Mouse (Mus musculus) neural tube, embryonic 14.5 days (tissue): ENCODE measurements around the gene Uqcc1. TPM values are rescaled to one million over a fixed set of nuclear protein-coding genes. Genes with fewer than 3 reads are reported as not detected.

Experiments
- ATAC-seq: fragments of 200-750 bp; cut with Nextera tagmentation; 2 replicates; pipeline ENCODE4 v1.8.0; 2017; ENCODE audit warnings: low read depth, mild to moderate bottlenecking, moderate TSS enrichment, moderate library complexity
- H3K27ac ChIP-seq: fragments of 300-500 bp; sonication (generic); 2 replicates; pipeline ENCODE4 v1.5.1; 2014; ENCODE audit warnings: low read depth, mild to moderate bottlenecking, control low read depth, low read length, moderate library complexity, mixed read lengths
- H3K27me3 ChIP-seq: fragments of 300-500 bp; sonication (generic); 2 replicates; pipeline ENCODE4 v1.6.1; 2014; ENCODE audit warnings: low read length; ENCODE audit not compliant: control insufficient read depth, insufficient read depth
- H3K36me3 ChIP-seq: fragments of 300-500 bp; sonication (generic); 2 replicates; pipeline ENCODE4 v1.6.1; 2014; ENCODE audit warnings: low read length, mixed read lengths; ENCODE audit not compliant: control insufficient read depth, insufficient read depth
- H3K4me1 ChIP-seq: fragments of 300-500 bp; sonication (generic); 2 replicates; pipeline ENCODE4 v1.6.1; 2014; ENCODE audit warnings: low read length; ENCODE audit not compliant: control insufficient read depth, insufficient read depth
- H3K4me2 ChIP-seq: fragments of 300-500 bp; sonication (generic); 2 replicates; pipeline ENCODE4 v1.6.1; 2014; ENCODE audit warnings: mild to moderate bottlenecking, low read depth, low read length, control low read depth
- H3K4me3 ChIP-seq: fragments of 300-500 bp; sonication (generic); 2 replicates; pipeline ENCODE4 v1.5.1; 2014; ENCODE audit warnings: low read depth, low read length, control low read depth, mixed read lengths
- H3K9ac ChIP-seq: fragments of 300-500 bp; sonication (generic); replicated peaks from 2 replicates; pipeline ENCODE4 v1.6.1; 2014; ENCODE audit warnings: low read depth, mild to moderate bottlenecking, control low read depth, low read length, mixed read lengths
- H3K9me3 ChIP-seq: fragments of 300-500 bp; sonication (generic); 2 replicates; pipeline ENCODE4 v1.6.1; 2016; ENCODE audit warnings: low read length; ENCODE audit not compliant: control insufficient read depth
- WGBS: fragments of 180-500 bp; shearing (Covaris S2); extraction: QIAGEN DNeasy Blood & Tissue Kit; methylation state at CpG from one replicate; pipeline ENCODE4 v1.1.7; 2014; 5-methylcytosine and 5-hydroxymethylcytosine counted together
- polyA plus RNA-seq: library from polyadenylated mRNA; unstranded; fragments of >200 nt; fragmentation: Nextera tagmentation; extraction: Ambion mirVana; gene quantifications from 2 replicates; pipeline ENCODE4 v1.2.1, GENCODE M21; 2014

Uqcc1 gene
- polyA plus RNA-seq, 1 experiment from 2014 or later, result 69.6 TPM

- no peaks in the 10 kb centered on the region for H3K27me3 ChIP-seq
- no peak overlapping the region for H3K9ac ChIP-seq
These were observed 21.9 kb upstream of the Uqcc1 start for GRCm38 (mm10) chr2:155952006-155952405.

GRCm38 (mm10) chr2:155949362-155949761 is 19.3 kb upstream of the Uqcc1 start:
- H3K9me3 ChIP-seq, result no peaks in the 10 kb centered on the region

More at GRCm38 (mm10) chr2:155952006-155952405, 21.9 kb upstream of the Uqcc1 start:
- H3K4me3 ChIP-seq, result no peak overlapping the region
- no peaks in the 10 kb centered on the region for H3K9me3 ChIP-seq
- ATAC-seq, result no peak
- H3K27ac ChIP-seq, result no peak overlapping the region
- H3K4me1 ChIP-seq, result peaks cover 8% of the 10 kb centered on the region; the same call in 1 of the 2 replicates
- no peak overlapping the region for H3K4me2 ChIP-seq
- no peaks in the 10 kb centered on the region for H3K36me3 ChIP-seq

GRCm38 (mm10) chr2:155947390-155948002 is 17.4 kb upstream of the Uqcc1 start:
- WGBS, result 61% methylated on average over 5 of the region's 5 CpGs

More at GRCm38 (mm10) chr2:155949362-155949761, 19.3 kb upstream of the Uqcc1 start:
- peak; percentile 58; the same call in 1 of the 2 replicates for ATAC-seq
- 17% methylated on average over 6 of the region's 6 CpGs for WGBS
- Histone ChIP-seq H3K4me2 (no peak overlapping the region), H3K9ac (no peak overlapping the region), H3K27me3 (no peaks in the 10 kb centered on the region), H3K4me3 (no peak overlapping the region), H3K4me1 (0 out of 2 replicates have a peak, but pooled peaks cover 8% of the 10 kb centered on the region), H3K36me3 (no peaks in the 10 kb centered on the region), H3K27ac (no peak overlapping the region)

GRCm38 (mm10) chr2:155946499-155946898 is 16.4 kb upstream of the Uqcc1 start:
- ATAC-seq, result no peak
- H3K4me2 ChIP-seq, result no peak overlapping the region

More at GRCm38 (mm10) chr2:155947390-155948002, 17.4 kb upstream of the Uqcc1 start:
- no peaks in the 10 kb centered on the region for H3K36me3 ChIP-seq
- ATAC-seq, result no peak
- H3K27ac ChIP-seq, result no peak overlapping the region
- H3K27me3 ChIP-seq, result no peaks in the 10 kb centered on the region
- H3K9me3 ChIP-seq, result no peaks in the 10 kb centered on the region
- H3K4me3 ChIP-seq, result no peak overlapping the region
- no peak overlapping the region for H3K9ac ChIP-seq
- no peak overlapping the region for H3K4me2 ChIP-seq
- peaks cover 16% of the 10 kb centered on the region; the same call in 1 of the 2 replicates for H3K4me1 ChIP-seq

GRCm38 (mm10) chr2:155946069-155946468 is 16.0 kb upstream of the Uqcc1 start:
- no peaks in the 10 kb centered on the region for H3K36me3 ChIP-seq
- peaks cover 16% of the 10 kb centered on the region; the same call in 1 of the 2 replicates for H3K4me1 ChIP-seq
- no peaks in the 10 kb centered on the region for H3K27me3 ChIP-seq
- 4% methylated on average over 7 of the region's 7 CpGs for WGBS
- no peak for ATAC-seq
- no peak overlapping the region for H3K4me3 ChIP-seq
- H3K27ac ChIP-seq, result no peak overlapping the region
- H3K9me3 ChIP-seq, result no peaks in the 10 kb centered on the region
- no peak overlapping the region for H3K4me2 ChIP-seq
- H3K9ac ChIP-seq, result no peak overlapping the region

More at GRCm38 (mm10) chr2:155946499-155946898, 16.4 kb upstream of the Uqcc1 start:
- Histone ChIP-seq H3K4me3 (no peak overlapping the region), H3K4me1 (peaks cover 16% of the 10 kb centered on the region; the same call in 1 of the 2 replicates), H3K9ac (no peak overlapping the region), H3K27me3 (no peaks in the 10 kb centered on the region), H3K9me3 (no peaks in the 10 kb centered on the region), H3K36me3 (no peaks in the 10 kb centered on the region), H3K27ac (no peak overlapping the region)
- WGBS, result 10% methylated on average over 4 of the region's 4 CpGs

- Histone ChIP-seq H3K9ac (no peak overlapping the region), H3K9me3 (no peaks in the 10 kb centered on the region), H3K4me2 (no peak overlapping the region), H3K27ac (no peak overlapping the region), H3K4me1 (peaks cover 16% of the 10 kb centered on the region; the same call in 1 of the 2 replicates), H3K4me3 (no peak overlapping the region), H3K27me3 (no peaks in the 10 kb centered on the region), H3K36me3 (no peaks in the 10 kb centered on the region)
- ATAC-seq, result no peak
- WGBS, result 45% methylated on average over 5 of the region's 5 CpGs
These were observed 15.5 kb upstream of the Uqcc1 start for GRCm38 (mm10) chr2:155945580-155945979.

- Histone ChIP-seq H3K4me1 (peaks cover 16% of the 10 kb centered on the region; the same call in 1 of the 2 replicates), H3K4me3 (no peak within 1 kb of the TSS), H3K27me3 (no peaks in the 10 kb centered on the region), H3K36me3 (no peaks in the 10 kb centered on the region), H3K9me3 (no peaks in the 10 kb centered on the region), H3K27ac (no peak within 1 kb of the TSS), H3K9ac (peak within 1 kb of the TSS; percentile 21; the same call in 1 of the 2 replicates), H3K4me2 (no peak within 1 kb of the TSS)
- WGBS, result 51% methylated on average over 13 of the region's 13 CpGs
- ATAC-seq, result no peak
These were observed 15.0 kb upstream of the Uqcc1 start, which contains the start of gene Gdf5 for GRCm38 (mm10) chr2:155945124-155945523. Gene Gdf5, minus strand, starts transcription at chr2:155945367.

GRCm38 (mm10) chr2:155944685-155945084 is 14.6 kb upstream of the Uqcc1 start:
- no peak overlapping the region for H3K4me2 ChIP-seq
- H3K36me3 ChIP-seq, result no peaks in the 10 kb centered on the region
- H3K27me3 ChIP-seq, result no peaks in the 10 kb centered on the region
- H3K27ac ChIP-seq, result no peak overlapping the region
- WGBS, result 72% methylated on average over 4 of the region's 4 CpGs
- no peak for ATAC-seq
- peaks cover 12% of the 10 kb centered on the region; the same call in 1 of the 2 replicates for H3K4me1 ChIP-seq
- H3K4me3 ChIP-seq, result no peak overlapping the region
- peak overlapping the region; percentile 21; the same call in 1 of the 2 replicates for H3K9ac ChIP-seq
- H3K9me3 ChIP-seq, result no peaks in the 10 kb centered on the region

- H3K36me3 ChIP-seq, result no peaks in the 10 kb centered on the region
- H3K27ac ChIP-seq, result 0 out of 2 replicates have a peak overlapping the region, but pooled peaks have one; percentile 3
- no peak overlapping the region for H3K4me3 ChIP-seq
- no peak for ATAC-seq
- peaks cover 7% of the 10 kb centered on the region; the same call in 1 of the 2 replicates for H3K4me1 ChIP-seq
- H3K9me3 ChIP-seq, result no peaks in the 10 kb centered on the region
- H3K9ac ChIP-seq, result 0 out of 2 replicates have a peak overlapping the region, but pooled peaks have one; percentile 21
- under 1% methylated on average over 8 of the region's 8 CpGs for WGBS
- H3K27me3 ChIP-seq, result no peaks in the 10 kb centered on the region
- H3K4me2 ChIP-seq, result peak overlapping the region; percentile 28; the same call in 1 of the 2 replicates
These were observed 13.4 kb upstream of the Uqcc1 start for GRCm38 (mm10) chr2:155943463-155943862.
